Mouse (Mus musculus): ENCODE data around the gene Tmem135. TPM values are rescaled to one million over a fixed set of nuclear protein-coding genes. Genes with fewer than 3 reads are reported as not detected.

The Tmem135 gene
- total and polyA plus RNA-seq, 3 experiments: 87.3 to 469 (median 125) TPM

DNA sequence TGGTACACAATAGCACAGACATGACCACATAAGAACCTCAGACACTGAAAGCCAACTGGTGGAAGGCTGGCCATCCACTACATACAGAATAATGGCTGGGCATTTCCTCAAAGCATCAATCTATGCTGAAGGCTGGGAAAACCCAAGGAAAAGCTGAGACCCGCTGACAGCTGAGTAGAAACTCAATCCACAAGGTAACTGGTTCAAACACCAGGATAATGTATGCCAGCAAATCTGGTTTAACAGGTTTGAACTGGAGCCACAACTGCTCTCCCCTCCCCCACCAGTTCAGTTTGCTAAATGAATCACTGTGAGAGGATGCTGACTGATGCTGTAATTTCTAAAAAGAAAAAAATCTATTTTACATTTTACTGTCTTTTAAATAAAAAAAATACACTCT is 222.7 kb downstream of the Tmem135 start:
- no peak for DNase-seq

DNA sequence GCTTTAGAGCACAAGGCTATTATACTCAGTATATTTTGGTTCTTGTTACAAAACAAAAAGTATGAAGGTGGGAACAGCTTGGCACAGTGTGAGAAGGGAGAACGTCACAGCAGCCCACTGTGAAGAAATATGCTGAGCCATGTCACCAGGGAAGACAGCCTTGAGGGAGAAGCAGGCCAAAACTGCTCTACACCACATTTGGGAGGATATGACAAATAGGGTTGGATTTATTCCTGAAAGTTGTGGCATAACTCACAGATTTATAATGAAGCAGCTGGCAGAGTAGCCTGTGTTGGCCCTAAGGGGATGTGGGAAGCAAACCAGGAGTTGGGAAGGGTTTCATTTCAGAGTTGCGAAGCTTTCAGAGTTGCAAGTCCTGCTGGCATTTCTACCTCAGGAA is 225.4 kb downstream of the Tmem135 start:
- DNase-seq: peak; percentile 57

DNA sequence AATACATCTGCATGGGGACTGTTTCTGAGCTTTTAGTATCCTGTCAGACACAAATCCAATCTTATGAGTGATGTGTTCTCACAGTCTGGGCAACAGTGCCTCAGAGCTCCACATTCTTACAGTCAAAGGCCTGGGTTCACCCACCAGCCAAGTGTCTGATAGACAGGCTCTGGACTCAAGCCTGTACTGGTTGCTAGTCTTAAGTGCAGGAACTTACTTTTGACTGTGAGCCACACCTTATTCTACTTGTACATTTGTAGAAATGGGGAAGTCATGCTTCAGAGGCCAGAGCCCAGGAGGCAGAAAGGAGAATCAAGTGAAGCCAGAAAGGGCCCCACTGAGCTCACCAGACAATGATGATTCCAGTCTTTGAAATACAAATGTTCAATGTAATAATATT is 226.1 kb downstream of the Tmem135 start:
- DNase-seq: no peak

DNA sequence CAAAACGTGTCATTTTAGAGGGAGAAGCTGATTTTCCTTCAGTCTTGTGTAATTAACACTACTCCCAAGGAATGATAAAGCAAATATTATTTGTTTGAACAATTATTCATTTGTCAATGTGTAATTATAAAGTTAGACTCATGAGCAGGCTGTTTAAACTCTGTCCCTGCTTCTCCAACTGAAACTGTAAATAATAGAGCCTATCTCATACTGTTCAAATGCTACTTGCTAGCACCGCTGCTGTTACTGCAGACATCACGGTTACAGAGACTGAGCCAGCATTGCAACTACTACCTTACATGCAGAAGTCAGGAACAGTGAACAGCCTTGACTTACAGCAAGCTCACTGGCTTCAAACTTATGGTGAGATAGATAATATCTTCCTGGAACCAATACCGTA is 229.6 kb downstream of the Tmem135 start:
- no peak for DNase-seq

DNA sequence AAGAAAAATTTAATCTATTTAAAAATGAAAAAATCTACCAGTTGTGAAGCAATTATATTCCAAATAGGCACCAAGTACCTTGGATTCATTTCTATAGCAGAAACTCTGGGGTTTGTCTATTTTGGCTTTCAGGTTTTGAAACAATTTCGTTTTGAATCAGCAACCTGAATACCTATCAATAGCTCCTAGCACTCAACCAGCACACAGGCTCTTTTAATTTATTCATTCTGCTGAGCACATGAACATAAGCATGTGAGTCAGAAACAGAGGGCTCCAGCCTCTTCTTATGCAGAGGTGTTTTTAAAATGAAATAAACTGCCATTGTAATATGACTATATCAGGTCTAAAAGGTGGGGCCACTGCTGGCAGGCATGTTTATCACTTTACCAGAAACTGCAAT is 231.0 kb downstream of the Tmem135 start:
- DNase-seq: no peak

DNA sequence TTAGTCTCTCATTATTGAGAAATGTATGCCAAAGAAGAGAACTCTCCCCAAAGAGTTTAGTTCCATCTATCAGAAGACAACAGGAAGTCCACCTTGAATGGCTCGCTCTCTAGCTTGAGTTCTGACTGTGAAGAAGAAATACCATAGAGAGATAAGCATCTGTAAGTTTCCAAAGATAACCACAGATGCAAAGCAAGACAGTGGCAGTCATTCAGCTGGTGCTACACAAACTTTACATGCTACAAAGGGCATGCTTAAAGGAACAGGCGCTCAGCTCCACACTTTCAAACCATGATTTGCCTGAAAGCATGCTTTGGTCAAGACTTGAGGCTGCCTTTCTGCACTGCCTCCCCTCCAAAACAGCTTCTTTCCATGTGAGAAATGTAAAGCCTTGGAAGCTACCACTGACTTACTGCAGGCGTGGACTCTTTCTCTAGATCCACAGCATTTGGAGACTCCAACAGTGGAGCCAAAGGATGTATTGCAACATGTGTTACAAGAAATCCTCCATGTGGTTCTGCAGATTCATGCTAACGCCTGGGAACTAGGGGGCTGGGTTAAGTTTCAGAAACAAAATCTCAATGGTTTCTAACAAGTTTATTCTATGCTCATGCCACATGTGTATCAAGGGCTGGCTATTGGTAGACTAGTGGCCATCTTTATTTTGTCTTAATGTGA is 232.1 kb downstream of the Tmem135 start:
- no peak for DNase-seq

DNA sequence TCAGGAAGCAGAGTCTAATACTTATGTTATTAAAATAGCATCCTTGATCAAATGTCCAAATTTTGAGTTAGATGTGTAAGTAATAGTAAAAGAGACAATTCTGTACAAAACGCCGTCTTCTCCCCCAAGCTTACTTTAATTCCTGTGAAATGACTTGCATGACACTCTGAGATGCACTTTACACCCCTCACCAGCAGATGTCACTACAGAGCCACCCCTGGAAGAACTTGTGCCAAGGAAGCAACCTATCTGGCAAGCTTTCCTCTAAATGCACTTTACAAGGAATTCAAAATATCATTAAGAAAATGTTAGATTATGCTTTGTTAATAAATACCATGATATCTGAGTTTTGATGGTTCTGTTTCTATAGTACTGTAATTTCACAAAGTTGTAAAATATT is 235.4 kb downstream of the Tmem135 start:
- DNase-seq: peak; percentile 74

DNA sequence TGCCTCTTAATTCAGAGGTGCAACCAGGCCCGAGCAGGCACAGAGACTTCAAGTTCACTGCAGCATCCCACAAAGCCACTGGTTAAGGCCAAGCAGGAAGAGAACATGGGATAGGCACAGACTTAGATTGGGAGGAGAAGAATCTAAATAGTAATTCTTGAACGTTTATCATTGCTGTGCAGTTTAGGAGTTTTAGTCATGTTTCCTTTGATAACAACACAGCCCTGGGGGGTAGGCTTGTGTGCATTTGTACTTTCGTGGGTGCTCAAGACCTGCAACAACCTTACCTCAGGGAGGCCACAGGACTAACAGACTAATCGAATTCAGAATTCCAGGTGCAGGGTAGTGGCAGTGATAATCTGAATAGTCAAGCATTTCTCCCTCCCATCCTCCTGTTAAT is 238.5 kb downstream of the Tmem135 start:
- DNase-seq: no peak

DNA sequence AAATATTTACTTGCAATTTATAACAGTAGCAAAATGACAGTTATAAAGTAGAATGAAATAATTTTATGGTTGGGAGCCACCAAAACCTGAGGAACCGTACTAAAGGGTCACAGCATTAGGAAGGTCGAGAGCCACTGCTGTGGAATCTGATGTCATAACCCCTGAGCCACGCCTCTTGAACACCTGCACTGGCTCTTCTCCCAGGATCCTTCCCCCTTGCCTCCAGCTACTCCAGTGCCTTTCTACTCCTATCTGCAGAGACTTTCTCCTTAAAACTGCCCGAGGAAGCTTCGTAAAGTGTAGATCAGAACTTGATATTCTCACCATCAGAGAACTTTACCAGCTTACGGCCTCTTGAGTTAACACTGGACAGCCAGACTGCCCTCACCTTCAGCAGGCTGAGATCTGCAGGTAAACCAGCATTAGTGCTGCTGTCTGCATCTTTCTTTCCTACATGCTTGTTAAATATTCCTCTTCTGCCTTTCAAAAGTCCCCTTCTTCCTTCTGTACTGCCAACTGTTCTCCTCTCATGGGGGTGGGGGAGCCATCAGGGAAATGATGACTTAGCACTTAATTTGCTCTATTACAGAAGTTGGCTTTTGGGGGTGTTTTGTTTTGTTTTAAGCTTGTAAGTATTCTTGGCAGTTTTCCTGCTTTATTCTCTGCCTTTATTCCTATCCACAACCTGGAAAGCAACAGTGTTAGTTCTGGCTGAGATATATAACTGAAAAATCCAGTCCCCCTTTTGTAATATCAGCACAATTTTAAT is 242.2 kb downstream of the Tmem135 start:
- no peak for DNase-seq

DNA sequence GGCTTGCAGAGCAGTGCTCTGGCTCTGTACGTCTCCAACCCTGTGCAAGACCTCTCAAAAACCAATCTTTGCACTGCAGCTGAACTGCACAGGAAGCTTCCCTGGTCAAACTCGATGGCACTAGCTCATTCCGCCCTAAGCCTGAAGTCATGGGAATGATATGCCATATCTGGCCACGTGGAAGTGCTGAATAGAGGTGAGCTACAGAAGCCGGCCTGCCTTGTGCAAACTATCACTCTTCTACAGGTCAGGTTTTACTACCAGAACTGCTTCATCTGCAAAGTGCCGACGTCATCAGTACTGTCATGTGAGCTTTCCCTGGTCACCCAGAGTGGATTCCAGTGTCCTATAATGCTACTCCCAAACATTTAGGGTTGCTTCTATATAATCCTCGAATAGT is 246.7 kb downstream of the Tmem135 start:
- DNase-seq: no peak

DNA sequence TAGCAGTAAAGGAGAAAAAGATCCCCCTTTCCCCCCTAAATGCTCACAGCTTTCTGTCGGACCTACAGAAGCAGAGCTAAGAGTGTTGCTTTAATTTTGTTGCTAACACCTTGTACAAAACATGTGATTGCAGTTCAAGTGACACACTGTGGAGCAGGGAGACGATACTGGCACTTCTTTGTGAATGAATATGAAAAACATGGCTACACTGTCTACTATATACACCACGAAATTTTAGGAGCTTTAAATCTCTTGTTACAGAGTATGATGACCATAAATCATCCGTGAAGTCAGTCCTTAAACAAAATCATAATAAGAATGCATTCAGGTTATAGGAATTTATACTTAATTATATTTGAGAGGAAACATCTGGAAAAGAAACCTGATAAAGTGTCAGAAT is 247.4 kb downstream of the Tmem135 start:
- DNase-seq: no peak

DNA sequence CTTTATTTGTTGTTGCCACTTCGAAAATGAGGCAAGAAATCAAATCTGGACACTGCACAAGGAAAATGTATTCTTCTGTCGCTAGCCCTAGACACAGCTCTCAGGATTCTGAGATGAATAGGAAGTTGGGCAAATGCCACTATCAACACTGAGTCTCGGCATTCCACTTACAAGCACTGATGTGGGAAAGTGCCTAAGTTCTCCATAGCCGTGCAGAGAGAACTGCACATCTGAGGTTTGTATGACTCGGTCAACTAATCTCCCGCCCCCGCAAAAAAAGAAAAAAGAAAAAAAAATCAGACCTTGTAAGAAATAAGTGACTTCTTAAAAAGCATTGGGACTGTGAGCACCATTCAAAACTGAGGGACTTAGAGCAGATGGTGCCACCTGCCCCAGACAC is 248.3 kb downstream of the Tmem135 start:
- DNase-seq: no peak

DNA sequence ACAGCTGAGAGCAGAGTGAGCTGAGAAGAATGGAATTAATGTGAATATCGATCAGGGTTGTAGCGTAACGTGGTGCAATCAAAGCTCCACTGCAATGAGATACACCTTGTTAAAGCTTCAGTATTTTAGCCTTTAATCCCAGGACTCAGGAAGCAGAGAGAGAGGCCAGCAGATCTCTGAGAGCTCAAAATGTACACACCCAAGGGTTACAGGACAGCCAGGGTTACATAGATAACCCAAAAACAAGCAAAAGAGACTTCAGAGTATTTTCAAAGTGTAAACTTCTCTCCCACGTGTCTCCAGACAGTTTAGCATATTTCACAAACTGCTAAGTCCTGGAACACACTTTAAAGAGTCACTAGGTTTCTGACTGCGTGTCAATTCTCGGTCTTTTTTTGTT is 248.8 kb downstream of the Tmem135 start:
- no peak for DNase-seq

DNA sequence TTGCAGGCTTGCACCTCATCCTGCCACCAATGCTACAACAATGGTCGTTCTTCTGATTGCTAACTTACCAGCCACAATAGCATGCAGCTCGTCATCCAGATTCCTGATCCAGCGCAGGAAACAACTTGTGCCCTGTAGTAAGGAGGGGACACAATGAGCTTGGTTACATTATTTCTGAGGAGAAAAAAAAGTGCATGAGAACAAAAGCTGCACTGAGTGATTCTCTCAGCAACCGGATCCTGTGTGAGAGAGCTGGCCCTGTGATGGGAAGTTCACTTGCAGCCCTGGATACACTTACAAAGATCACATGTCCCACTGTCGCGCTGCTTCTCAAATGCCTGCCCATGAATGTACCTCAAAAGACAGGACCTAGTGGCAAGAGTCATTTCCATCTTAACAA is 252.7 kb downstream of the Tmem135 start:
- DNase-seq: no peak

DNA sequence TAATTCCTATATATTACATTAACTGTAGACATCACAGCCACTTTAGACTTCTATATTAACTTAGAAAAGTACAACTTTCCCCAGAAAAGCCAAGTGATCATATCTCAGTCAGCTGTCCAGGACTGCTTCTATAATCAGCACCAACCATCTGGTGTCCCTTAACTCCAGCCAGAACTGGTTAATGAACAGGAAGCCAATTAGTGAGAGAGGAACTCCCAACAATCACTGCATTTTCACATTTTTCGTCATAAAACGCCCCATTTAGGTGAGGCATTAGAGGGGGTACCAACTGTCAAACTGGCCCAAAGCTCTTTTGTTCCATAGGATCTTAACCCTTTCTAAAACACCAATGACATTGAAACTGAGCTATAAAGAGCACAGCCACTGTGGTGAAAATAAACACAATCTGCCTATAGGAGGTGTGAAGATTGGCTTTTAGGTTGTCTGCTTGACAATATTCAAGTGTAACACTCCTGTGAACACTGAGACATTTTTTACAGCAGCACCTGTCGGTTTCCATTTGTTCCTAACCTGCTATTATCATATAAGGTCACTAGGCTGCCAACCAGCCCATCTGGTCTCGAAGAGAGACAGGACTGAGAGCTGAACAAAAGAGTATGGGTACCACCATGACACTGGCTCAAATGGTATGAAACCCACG is 263.3 kb downstream of the Tmem135 start:
- no peak for DNase-seq

DNA sequence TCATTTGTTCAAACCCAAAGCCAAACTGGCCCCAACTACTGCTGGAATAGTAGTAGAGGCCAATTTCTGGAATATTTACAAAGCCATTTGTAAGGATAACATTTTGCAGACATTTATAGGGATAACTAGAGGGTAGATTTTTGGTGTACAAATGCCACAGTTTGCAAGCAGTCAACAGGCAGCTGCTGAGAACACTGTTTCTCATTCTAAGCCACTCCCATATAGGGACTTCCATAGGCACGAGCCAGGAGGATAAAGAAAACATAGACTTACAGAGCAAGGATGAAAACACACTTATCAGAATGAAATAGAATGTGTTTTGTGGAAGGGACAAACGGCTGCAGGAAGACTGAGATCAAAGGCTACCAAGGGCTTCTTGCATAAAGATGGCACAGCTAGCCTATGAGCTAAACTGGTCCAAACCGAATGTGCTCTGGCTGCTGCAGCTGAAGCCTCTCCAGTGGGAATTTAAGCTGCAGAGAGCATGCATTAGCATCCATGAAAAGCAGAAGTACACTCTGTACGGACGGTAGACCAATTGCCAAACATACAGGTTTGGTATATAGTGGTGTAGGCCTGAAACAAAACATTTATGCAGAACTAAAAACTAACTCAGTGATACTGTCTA is 269.0 kb downstream of the Tmem135 start:
- DNase-seq: no peak

DNA sequence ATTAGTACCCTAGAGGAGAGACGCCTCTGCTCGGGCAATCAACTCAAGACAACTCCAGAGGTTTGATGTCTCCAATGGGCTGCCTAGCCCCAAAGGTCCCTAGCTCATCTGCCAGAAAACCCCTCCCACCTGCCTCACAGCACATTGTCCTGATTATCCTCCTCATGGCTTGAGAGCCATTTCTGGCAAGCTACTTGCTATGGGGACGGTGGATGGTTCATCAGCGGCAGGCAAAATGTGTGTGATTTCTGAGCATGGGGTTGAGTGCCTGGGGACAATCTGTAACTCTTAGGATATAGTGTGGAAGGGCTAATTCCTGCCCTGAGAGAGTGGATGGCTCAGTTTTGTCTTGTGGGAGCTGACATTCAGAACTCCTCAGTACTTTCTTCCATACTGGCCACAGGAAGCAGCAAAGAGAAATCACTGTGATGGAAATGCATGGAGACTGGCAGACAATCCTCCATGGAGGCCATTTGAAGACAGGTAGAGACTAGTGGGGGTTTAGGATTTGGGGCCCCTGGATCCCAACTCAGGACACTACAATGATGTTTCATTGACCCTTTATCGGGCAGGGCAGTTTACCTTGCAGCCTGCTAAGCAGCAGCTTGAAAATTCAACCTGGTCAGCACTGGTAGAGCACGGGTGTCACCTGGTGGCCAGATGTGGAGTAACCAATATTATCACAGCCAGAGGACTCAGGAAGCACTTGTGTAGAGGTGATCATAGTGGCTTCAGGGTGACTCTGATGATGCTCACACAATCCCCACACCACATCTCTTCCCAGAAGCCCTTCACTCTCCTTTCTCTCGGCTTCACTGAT is 277.7 kb downstream of the Tmem135 start:
- peak; percentile 47 for DNase-seq

DNA sequence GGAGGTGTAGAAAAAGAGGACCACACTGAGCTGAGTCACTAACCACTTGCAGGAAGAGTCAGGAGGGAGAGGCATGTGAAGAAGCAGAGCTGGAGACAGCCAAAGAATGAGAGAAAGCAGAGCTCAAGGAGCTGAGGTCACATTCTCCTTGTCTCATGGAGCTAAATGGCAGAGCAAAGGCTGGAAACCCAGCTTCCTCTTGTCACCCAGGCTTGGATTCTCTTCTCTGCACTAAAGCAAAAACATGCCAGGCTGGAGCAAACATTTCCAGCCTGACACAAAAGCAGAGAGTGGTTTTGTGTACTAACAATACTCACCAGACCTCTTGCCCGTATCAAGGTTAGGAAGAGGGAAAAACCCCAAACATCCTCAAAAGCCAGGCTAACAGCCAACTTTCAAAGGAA is 287.8 kb downstream of the Tmem135 start:
- no peak for DNase-seq

DNA sequence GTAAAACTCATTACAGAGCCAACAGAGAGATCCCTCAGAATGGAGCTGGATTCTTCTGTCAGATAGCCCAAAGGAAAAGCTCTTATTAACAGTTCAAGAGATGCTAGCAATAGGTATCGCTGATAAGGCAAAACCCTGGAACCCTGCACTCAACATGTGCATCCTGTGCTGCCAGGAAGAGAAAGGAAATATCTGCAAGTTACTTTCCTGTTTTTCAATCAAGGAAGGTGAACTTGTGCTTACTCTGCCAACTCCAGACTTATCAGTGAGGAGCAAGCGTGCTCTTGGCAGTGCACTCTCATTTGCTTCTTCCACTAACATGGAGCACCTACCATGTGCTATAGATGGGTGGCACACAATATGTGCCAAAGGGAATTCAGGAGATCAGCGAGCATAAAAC is 288.4 kb downstream of the Tmem135 start:
- peak; percentile 15 for DNase-seq

DNA sequence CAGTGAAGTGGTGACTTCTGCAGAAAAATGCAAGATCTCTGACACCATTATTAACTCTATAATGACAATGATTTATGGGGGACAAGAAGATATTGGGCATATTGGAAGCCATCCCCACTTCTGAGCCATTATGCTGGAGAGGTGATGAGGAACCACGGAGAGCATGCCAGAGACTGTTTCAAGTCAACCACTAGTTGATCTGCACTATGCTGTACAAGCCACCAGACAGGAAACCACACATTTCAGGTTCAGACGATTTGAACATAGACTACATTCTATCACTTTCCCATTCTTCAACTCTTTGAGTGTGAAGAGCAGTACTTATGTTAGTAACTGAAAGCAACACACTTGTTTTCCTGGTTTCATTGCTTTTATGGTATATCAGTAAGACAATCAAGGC is 297.6 kb downstream of the Tmem135 start:
- no peak for DNase-seq

DNA sequence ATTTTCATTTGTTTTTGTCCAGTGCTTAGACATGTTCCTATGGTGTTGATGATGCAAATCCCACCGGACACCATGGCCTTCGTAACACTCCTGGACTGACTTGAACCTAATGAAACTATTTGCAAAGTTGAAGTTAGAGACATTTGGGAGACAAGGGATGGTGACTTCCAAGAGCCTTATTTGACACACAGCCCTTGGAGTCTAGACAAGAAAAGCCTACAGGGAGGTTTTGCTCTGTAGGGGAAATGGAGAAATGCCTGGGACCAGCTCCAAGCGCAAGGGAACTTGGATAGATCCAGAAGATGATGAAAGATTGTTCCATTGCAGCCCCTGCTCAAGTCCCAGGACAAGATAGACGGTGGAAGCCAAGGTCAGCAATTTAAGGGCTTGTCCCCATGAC is 304.3 kb downstream of the Tmem135 start:
- peak; percentile 39 for DNase-seq

All from adrenal gland, adult 2 months (tissue).